Mouse (Mus musculus) layer of hippocampus, adult 2 months (tissue): ENCODE measurements around the gene Erc2. TPM values are rescaled to one million over a fixed set of nuclear protein-coding genes. Genes with fewer than 3 reads are reported as not detected.

Experiments used
- DNase-seq, 2 experiments: peaks; one replicate each; pipeline ENCODE4 v3.0.0; 2022; ENCODE audit warnings: low spot score in 2 of 2
- H3K27ac ChIP-seq: fragments of 200-600 bp; 2 replicates; pipeline ENCODE4 v1.8.1; 2022
- H3K4me3 ChIP-seq: fragments of 200-600 bp; 2 replicates; pipeline ENCODE4 v1.8.1; 2022; ENCODE audit warnings: mild to moderate bottlenecking
- CTCF ChIP-seq: fragments of 200-600 bp; conservative IDR thresholded peaks from 2 replicates; pipeline ENCODE4 v1.8.1; 2022; ENCODE audit warnings: antibody characterized with exemption, mild to moderate bottlenecking, moderate library complexity
- total RNA-seq, 2 experiments: library from RNA; stranded (reverse); gene quantifications; 2 replicates each; pipeline ENCODE4 v1.2.3; 2021

The Erc2 gene
- total RNA-seq, 2 experiments from 2014 or later: 236 to 244 TPM

GRCm38 (mm10) chr14:27953814-27954213, 331.6 kb downstream of the Erc2 start:
- no peak for DNase-seq
- TF ChIP-seq CTCF: no peak
- peak overlapping the region; percentile 43; the same call in 1 of the 2 replicates for H3K27ac ChIP-seq
- H3K4me3 ChIP-seq: no peak overlapping the region

GRCm38 (mm10) chr14:27956801-27957200, 334.6 kb downstream of the Erc2 start:
- no peak for DNase-seq
- no peak for TF ChIP-seq CTCF
- Histone ChIP-seq H3K4me3 (no peak overlapping the region), H3K27ac (peak overlapping the region; percentile 29; the same call in 1 of the 2 replicates)

GRCm38 (mm10) chr14:27973701-27974100, 351.5 kb downstream of the Erc2 start:
- DNase-seq: no peak
- TF ChIP-seq CTCF: no peak
- Histone ChIP-seq H3K4me3 (no peak overlapping the region), H3K27ac (peak overlapping the region; percentile 68; the same call in 1 of the 2 replicates)

- peak overlapping the region; percentile 87 for H3K27ac ChIP-seq
- no peak for TF ChIP-seq CTCF
- H3K4me3 ChIP-seq: no peak overlapping the region
- DNase-seq: peak; percentile 39 to 67
Observed at GRCm38 (mm10) chr14:27975661-27976060, 353.4 kb downstream of the Erc2 start.

- TF ChIP-seq CTCF: peak; percentile 59
- DNase-seq: peak; percentile 41 to 56
- Histone ChIP-seq H3K27ac (peak overlapping the region; percentile 85), H3K4me3 (0 out of 2 replicates have a peak overlapping the region, but pooled peaks have one; percentile 3)
Observed at GRCm38 (mm10) chr14:27984758-27985157, 362.5 kb downstream of the Erc2 start.

- no peak for DNase-seq
- 0 out of 2 replicates have a peak overlapping the region, but pooled peaks have one; percentile 3 for H3K4me3 ChIP-seq
- peak overlapping the region; percentile 85 for H3K27ac ChIP-seq
- TF ChIP-seq CTCF: no peak
Observed at GRCm38 (mm10) chr14:27985201-27985600, 363.0 kb downstream of the Erc2 start.

- H3K4me3 ChIP-seq: no peak overlapping the region
- H3K27ac ChIP-seq: peak overlapping the region; percentile 78
- TF ChIP-seq CTCF: no peak
- DNase-seq: peak; percentile 26 to 53
Observed at GRCm38 (mm10) chr14:27987422-27987821, 365.2 kb downstream of the Erc2 start.

- H3K27ac ChIP-seq: peak overlapping the region; percentile 61
- H3K4me3 ChIP-seq: no peak overlapping the region
- no peak for TF ChIP-seq CTCF
- DNase-seq: no peak
Observed at GRCm38 (mm10) chr14:27998551-27998950, 376.3 kb downstream of the Erc2 start.

GRCm38 (mm10) chr14:28004023-28004422, 381.8 kb downstream of the Erc2 start:
- no peak overlapping the region for H3K4me3 ChIP-seq
- peak; percentile 75 for TF ChIP-seq CTCF
- no peak overlapping the region for H3K27ac ChIP-seq
- peak in 1 of 2 experiments; percentile 25 for DNase-seq

GRCm38 (mm10) chr14:28010536-28011280, 388.5 kb downstream of the Erc2 start:
- H3K4me3 ChIP-seq: no peak overlapping the region
- TF ChIP-seq CTCF: no peak
- DNase-seq: no peak
- no peak overlapping the region for H3K27ac ChIP-seq

- no peak overlapping the region for H3K27ac ChIP-seq
- no peak for DNase-seq
- TF ChIP-seq CTCF: no peak
- no peak overlapping the region for H3K4me3 ChIP-seq
Observed at GRCm38 (mm10) chr14:28023199-28023598, 401.0 kb downstream of the Erc2 start.

- H3K27ac ChIP-seq: no peak overlapping the region
- no peak overlapping the region for H3K4me3 ChIP-seq
- peak in 1 of 2 experiments; percentile 33 for DNase-seq
- TF ChIP-seq CTCF: no peak
Observed at GRCm38 (mm10) chr14:28030870-28031269, 408.6 kb downstream of the Erc2 start.

- no peak for DNase-seq
Observed at GRCm38 (mm10) chr14:28035013-28035412, 412.8 kb downstream of the Erc2 start.

GRCm38 (mm10) chr14:28043095-28043494, 420.9 kb downstream of the Erc2 start:
- Histone ChIP-seq H3K4me3 (no peak overlapping the region), H3K27ac (no peak overlapping the region)
- no peak for TF ChIP-seq CTCF
- DNase-seq: no peak

More at GRCm38 (mm10) chr14:28035013-28035412, 412.8 kb downstream of the Erc2 start:
- H3K4me3 ChIP-seq: no peak overlapping the region
- no peak for TF ChIP-seq CTCF
- H3K27ac ChIP-seq: no peak overlapping the region
